In genomic region chr8:116504477-116505120, GRCm38 (mm10) we compare ENCODE assay signal across 8 mouse cellular contexts. TPM values are rescaled to one million over a fixed set of nuclear protein-coding genes. Genes with fewer than 3 reads are reported as not detected.
DNase-seq lines count a peak whose midpoint lies in the region; ATAC-seq and TF ChIP-seq lines count a peak whose summit lies in the region.

Gene Dynlrb2 (plus strand): TSS chr8:116504974.

- 8% methylated on average over 19 of the region's 19 CpGs for WGBS in embryonic facial prominence, embryonic 12.5 days
- WGBS in kidney, adult 2 months: 4% methylated on average over 19 of the region's 19 CpGs
- WGBS in limb, embryonic 10.5 days: 11% methylated on average over 19 of the region's 19 CpGs
- 6% methylated on average over 19 of the region's 19 CpGs for WGBS in midbrain, embryonic 11.5 days

- H3K9ac ChIP-seq in embryonic facial prominence, embryonic 12.5 days: peak within 1 kb of the TSS; percentile 40; the same call in 1 of the 2 replicates
- peak within 1 kb of the TSS; percentile 62 for H3K9ac ChIP-seq in midbrain, embryonic 11.5 days (ENCODE audit: low read length)

- no peak within 1 kb of the TSS for H3K27ac ChIP-seq in embryonic facial prominence, embryonic 12.5 days
- no peak within 1 kb of the TSS for H3K27ac ChIP-seq in kidney, adult 2 months (ENCODE audit: insufficient read depth, low read depth, low read length)
- H3K27ac ChIP-seq in limb, embryonic 10.5 days: peak within 1 kb of the TSS; percentile 74
- H3K27ac ChIP-seq in midbrain, embryonic 11.5 days (ENCODE audit: low read depth, low read length): no peak within 1 kb of the TSS

- H3K4me1 ChIP-seq in embryonic facial prominence, embryonic 12.5 days: 0 out of 2 replicates have a peak, but pooled peaks cover 4% of the 10 kb centered on the region
- peaks cover 4% of the 10 kb centered on the region; the same call in 1 of the 2 replicates for H3K4me1 ChIP-seq in kidney, adult 2 months (ENCODE audit: control insufficient read depth, insufficient read depth, low read length)
- peaks cover 13% of the 10 kb centered on the region for H3K4me1 ChIP-seq in limb, embryonic 10.5 days
- no peaks in the 10 kb centered on the region; the same call in 1 of the 2 replicates for H3K4me1 ChIP-seq in midbrain, embryonic 11.5 days (ENCODE audit: control insufficient read depth, insufficient read depth, low read length)

- peak; percentile 67 for ATAC-seq in embryonic facial prominence, embryonic 12.5 days (ENCODE audit: insufficient number of reproducible peaks, insufficient read depth, low FRiP score, low TSS enrichment)
- peak; percentile 95 for ATAC-seq in midbrain, embryonic 11.5 days (ENCODE audit: low FRiP score)

- peak within 1 kb of the TSS; percentile 36 for H3K4me3 ChIP-seq in embryonic facial prominence, embryonic 12.5 days
- peak within 1 kb of the TSS; percentile 54 for H3K4me3 ChIP-seq in kidney, adult 2 months (ENCODE audit: insufficient read depth, low read depth, low read length)
- H3K4me3 ChIP-seq in limb, embryonic 10.5 days: peak within 1 kb of the TSS; percentile 55
- peak within 1 kb of the TSS; percentile 36 for H3K4me3 ChIP-seq in midbrain, embryonic 11.5 days (ENCODE audit: low read depth, low read length)

- TF ChIP-seq POLR2A in kidney, adult 2 months (IDR thresholded peaks at IDR 0.05; ENCODE audit: low read depth, low read length): no peak

- H3K27me3 ChIP-seq in embryonic facial prominence, embryonic 12.5 days: no peaks in the 10 kb centered on the region
- H3K27me3 ChIP-seq in kidney, adult 2 months (replicated peaks; ENCODE audit: control insufficient read depth, insufficient read depth, low read length): no peaks in the 10 kb centered on the region
- no peaks in the 10 kb centered on the region for H3K27me3 ChIP-seq in limb, embryonic 10.5 days (ENCODE audit: low read depth, poor library complexity, severe bottlenecking)
- no peaks in the 10 kb centered on the region for H3K27me3 ChIP-seq in midbrain, embryonic 11.5 days (ENCODE audit: control insufficient read depth, insufficient read depth, low read length)

- H3K4me2 ChIP-seq in embryonic facial prominence, embryonic 12.5 days (replicated peaks): peak within 1 kb of the TSS; percentile 70
- H3K4me2 ChIP-seq in midbrain, embryonic 11.5 days: peak within 1 kb of the TSS; percentile 67

- TF ChIP-seq CTCF in kidney, adult 2 months (conservative IDR thresholded peaks at IDR 0.05; ENCODE audit: insufficient read depth, insufficient read length, low read depth, low read length): 0 out of 2 replicates have a peak, but pooled peaks have one; percentile 8

- no peaks in the 10 kb centered on the region for H3K9me3 ChIP-seq in embryonic facial prominence, embryonic 12.5 days
- no peaks in the 10 kb centered on the region for H3K9me3 ChIP-seq in limb, embryonic 10.5 days (replicated peaks)
- H3K9me3 ChIP-seq in midbrain, embryonic 11.5 days (ENCODE audit: control insufficient read depth, low read length): no peaks in the 10 kb centered on the region

- peak; percentile 89 to 94 for DNase-seq in adrenal gland, postnatal 36 days
- DNase-seq in heart, adult 8-10 months (ENCODE audit: low spot score): peak; percentile 78
- DNase-seq in kidney, adult 2 months: peak; percentile 94
- DNase-seq in limb, embryonic 10.5 days (ENCODE audit: low spot score): peak; percentile 92
- peak; percentile 98 for DNase-seq in midbrain, embryonic 11.5 days (ENCODE audit: low spot score, missing footprints)
- DNase-seq in right cerebral cortex, postnatal 36 days (ENCODE audit: low spot score in 2 of 2): peak; percentile 93
- peak; percentile 69 to 88 for DNase-seq in urinary bladder, postnatal 36 days (ENCODE audit: low spot score in 2 of 2)

- no peaks in the 10 kb centered on the region for H3K36me3 ChIP-seq in embryonic facial prominence, embryonic 12.5 days
- no peaks in the 10 kb centered on the region for H3K36me3 ChIP-seq in kidney, adult 2 months (ENCODE audit: control insufficient read depth, insufficient read depth, low read length)
- H3K36me3 ChIP-seq in limb, embryonic 10.5 days: no peaks in the 10 kb centered on the region
- no peaks in the 10 kb centered on the region for H3K36me3 ChIP-seq in midbrain, embryonic 11.5 days (ENCODE audit: control insufficient read depth, insufficient read depth, low read length)

RNA-seq across cellular contexts. Expression of gene Dynlrb2, which starts in this region (rescaled TPM):
- not detected for total RNA-seq in adrenal gland, postnatal 36 days (2021)
- polyA plus RNA-seq in embryonic facial prominence, embryonic 12.5 days (2016; fragmentation: Nextera tagmentation; extraction: Ambion mirVana): 0.93 TPM in 1 of 2 replicates, not detected in the other
- not detected for total RNA-seq in heart, adult 8-10 months (2022)
- polyA plus RNA-seq in kidney, adult 2 months (2012; rRNA removed): 2.2 TPM in 2 replicates
- polyA plus RNA-seq in limb, embryonic 10.5 days (2016; fragmentation: Nextera tagmentation; extraction: Ambion mirVana): 0.33 TPM in 1 of 2 replicates, not detected in the other
- polyA plus RNA-seq in midbrain, embryonic 11.5 days (2014; fragmentation: Nextera tagmentation; extraction: Ambion mirVana): 0.68 and 0.70 TPM in 2 replicates

Comparison
In these comparisons a context has a peak if more than half of its experiments do, and no peak if none do; other contexts are left out.
1. Peak in DNase-seq in adrenal gland, postnatal 36 days; RNA of the gene not detected or under 1 TPM.
2. Peak in ATAC-seq, H3K4me3 ChIP-seq, H3K9ac ChIP-seq and H3K4me2 ChIP-seq in embryonic facial prominence, embryonic 12.5 days; RNA of the gene not detected or under 1 TPM.
3. Peak in DNase-seq in heart, adult 8-10 months; RNA of the gene not detected or under 1 TPM.
4. Peak in DNase-seq, H3K4me3 ChIP-seq and H3K27ac ChIP-seq in limb, embryonic 10.5 days; RNA of the gene not detected or under 1 TPM.
5. Peak in DNase-seq, ATAC-seq, H3K4me3 ChIP-seq, H3K9ac ChIP-seq and H3K4me2 ChIP-seq in midbrain, embryonic 11.5 days; RNA of the gene not detected or under 1 TPM.